Mouse (Mus musculus): ENCODE data around the gene Upk1a. TPM values are rescaled to one million over a fixed set of nuclear protein-coding genes. Genes with fewer than 3 reads are reported as not detected.

The Upk1a gene
- polyA plus RNA-seq, 1 experiment from 2014 or later = 13.0 TPM

GRCm38 (mm10) chr7:30593579-30594509 is 18.8 kb downstream of the Upk1a start:
- H3K4me1 ChIP-seq (ENCODE audit: insufficient read depth, low read length) = peaks cover 9% of the 10 kb centered on the region; the same call in 1 of the 2 replicates
- 75% methylated on average over 10 of the region's 10 CpGs for WGBS
- no peak for ATAC-seq (ENCODE audit: low FRiP score, low TSS enrichment)
- no peaks in the 10 kb centered on the region for H3K36me3 ChIP-seq (ENCODE audit: insufficient read depth, low read length)
- no peak overlapping the region for H3K4me2 ChIP-seq (replicated peaks; ENCODE audit: low read depth, low read length)
- H3K4me3 ChIP-seq (ENCODE audit: low read length) = no peak overlapping the region
- H3K9ac ChIP-seq (replicated peaks; ENCODE audit: low read length) = no peak overlapping the region
- H3K27ac ChIP-seq (ENCODE audit: low read length) = no peak overlapping the region
- H3K9me3 ChIP-seq (ENCODE audit: low read length) = no peaks in the 10 kb centered on the region
- H3K27me3 ChIP-seq (ENCODE audit: insufficient read depth, low read length) = no peaks in the 10 kb centered on the region

GRCm38 (mm10) chr7:30592772-30593423 is 19.7 kb downstream of the Upk1a start:
- WGBS = 45% methylated on average over 5 of the region's 5 CpGs
- Histone ChIP-seq H3K27ac (ENCODE audit: low read length) (no peak overlapping the region), H3K4me2 (replicated peaks; ENCODE audit: low read depth, low read length) (no peak overlapping the region), H3K36me3 (ENCODE audit: insufficient read depth, low read length) (no peaks in the 10 kb centered on the region), H3K9me3 (ENCODE audit: low read length) (no peaks in the 10 kb centered on the region), H3K9ac (replicated peaks; ENCODE audit: low read length) (no peak overlapping the region), H3K27me3 (ENCODE audit: insufficient read depth, low read length) (no peaks in the 10 kb centered on the region), H3K4me3 (ENCODE audit: low read length) (no peak overlapping the region), H3K4me1 (ENCODE audit: insufficient read depth, low read length) (peaks cover 9% of the 10 kb centered on the region; the same call in 1 of the 2 replicates)
- ATAC-seq (ENCODE audit: low FRiP score, low TSS enrichment) = no peak

- H3K27me3 ChIP-seq (ENCODE audit: insufficient read depth, low read length) = no peaks in the 10 kb centered on the region
- 70% methylated on average over 4 of the region's 4 CpGs for WGBS
- H3K4me2 ChIP-seq (replicated peaks; ENCODE audit: low read depth, low read length) = no peak overlapping the region
- no peak overlapping the region for H3K4me3 ChIP-seq (ENCODE audit: low read length)
- no peaks in the 10 kb centered on the region; the same call in 1 of the 2 replicates for H3K36me3 ChIP-seq (ENCODE audit: insufficient read depth, low read length)
- no peak overlapping the region for H3K9ac ChIP-seq (replicated peaks; ENCODE audit: low read length)
- H3K27ac ChIP-seq (ENCODE audit: low read length) = no peak overlapping the region
- no peaks in the 10 kb centered on the region for H3K9me3 ChIP-seq (ENCODE audit: low read length)
- H3K4me1 ChIP-seq (ENCODE audit: insufficient read depth, low read length) = peaks cover 19% of the 10 kb centered on the region
- no peak for ATAC-seq (ENCODE audit: low FRiP score, low TSS enrichment)
Observed at GRCm38 (mm10) chr7:30591605-30591951, 21.1 kb downstream of the Upk1a start.

DNA sequence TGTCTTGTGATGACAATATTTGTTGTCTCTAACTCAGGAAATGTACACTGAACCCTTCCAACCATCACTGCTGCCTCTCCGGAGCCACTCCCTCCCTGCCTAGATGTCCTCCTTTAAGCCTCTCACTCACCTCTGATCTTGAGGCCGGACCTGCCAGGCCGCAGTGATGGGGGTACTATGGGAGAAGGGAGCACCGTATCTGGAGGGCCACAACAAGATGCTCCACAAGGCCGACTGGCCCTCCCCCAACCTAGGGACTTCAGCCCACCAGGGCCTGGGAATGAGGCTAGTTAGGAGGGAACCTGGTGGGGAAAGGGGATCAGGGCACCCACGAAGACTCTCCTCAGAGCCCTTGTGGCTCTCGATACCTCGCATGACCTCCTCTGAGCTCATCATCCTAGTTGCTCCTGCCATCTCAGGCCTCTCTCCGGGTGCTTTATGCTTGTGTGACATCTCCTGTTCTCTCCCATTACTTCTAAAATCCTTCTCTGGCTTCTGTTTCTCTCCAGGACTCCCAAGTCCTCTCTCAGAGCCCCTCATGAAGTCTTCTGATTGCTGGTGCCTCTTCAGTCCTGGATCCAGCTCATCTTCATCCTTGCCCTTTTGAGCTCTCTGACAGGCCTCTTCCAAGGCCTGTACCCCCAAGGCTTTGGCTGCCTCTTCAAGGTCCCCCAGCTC is 21.6 kb downstream of the Upk1a start:
- Histone ChIP-seq H3K27me3 (ENCODE audit: insufficient read depth, low read length) (no peaks in the 10 kb centered on the region), H3K36me3 (ENCODE audit: insufficient read depth, low read length) (peaks cover 5% of the 10 kb centered on the region; the same call in 1 of the 2 replicates), H3K4me1 (ENCODE audit: insufficient read depth, low read length) (peaks cover 23% of the 10 kb centered on the region), H3K4me3 (ENCODE audit: low read length) (no peak overlapping the region), H3K27ac (ENCODE audit: low read length) (no peak overlapping the region), H3K4me2 (replicated peaks; ENCODE audit: low read depth, low read length) (no peak overlapping the region), H3K9ac (replicated peaks; ENCODE audit: low read length) (no peak overlapping the region), H3K9me3 (ENCODE audit: low read length) (no peaks in the 10 kb centered on the region)
- 85% methylated on average over 9 of the region's 9 CpGs for WGBS
- no peak for ATAC-seq (ENCODE audit: low FRiP score, low TSS enrichment)

DNA sequence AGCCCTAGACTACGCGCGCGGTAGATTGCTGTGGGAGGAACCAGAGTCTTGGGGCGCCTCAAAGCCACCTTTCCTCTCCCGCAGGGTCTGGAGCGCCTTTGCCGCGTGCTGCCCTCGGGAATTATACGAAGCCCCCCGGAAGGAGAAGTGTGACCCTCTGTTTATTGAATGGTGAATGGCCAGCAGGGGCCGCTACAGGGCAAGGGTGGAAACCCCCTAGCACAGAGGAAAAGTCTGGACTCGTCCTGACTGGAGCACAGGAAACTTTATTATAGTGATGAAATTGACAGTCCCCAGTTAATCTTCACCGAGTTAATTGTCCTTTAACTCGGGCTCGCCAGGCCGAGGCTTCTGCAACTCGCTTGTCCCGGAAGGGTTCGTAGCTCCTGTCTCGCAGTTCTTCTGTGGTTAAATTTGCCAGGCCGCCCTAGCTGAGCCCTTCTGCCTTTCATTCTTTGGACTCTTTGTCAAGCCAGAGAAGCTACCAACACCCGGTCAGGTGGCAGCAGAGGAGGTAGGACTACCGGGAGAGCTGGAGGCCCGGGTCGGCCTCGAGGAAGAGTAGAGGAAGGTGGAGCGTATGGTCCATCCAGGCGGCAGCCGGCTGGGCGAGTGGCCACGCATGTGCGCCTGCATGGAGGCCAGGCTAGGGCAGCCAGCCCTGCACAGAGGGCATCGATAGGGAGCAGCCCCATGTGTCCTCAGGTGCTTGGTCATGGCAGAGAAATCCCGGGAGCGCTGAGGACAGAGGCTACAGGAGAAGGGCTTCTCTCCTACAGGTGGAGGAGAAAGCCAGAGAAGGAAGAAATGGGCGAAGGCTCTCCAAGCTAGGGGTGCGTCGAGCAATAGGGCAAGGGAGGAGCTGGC is 23.0 kb downstream of the Upk1a start:
- Histone ChIP-seq H3K9me3 (ENCODE audit: low read length) (no peaks in the 10 kb centered on the region), H3K9ac (replicated peaks; ENCODE audit: low read length) (peak overlapping the region; percentile 99), H3K27me3 (ENCODE audit: insufficient read depth, low read length) (no peaks in the 10 kb centered on the region), H3K36me3 (ENCODE audit: insufficient read depth, low read length) (peaks cover 18% of the 10 kb centered on the region), H3K27ac (ENCODE audit: low read length) (peak overlapping the region; percentile 92), H3K4me1 (ENCODE audit: insufficient read depth, low read length) (peaks cover 23% of the 10 kb centered on the region), H3K4me3 (ENCODE audit: low read length) (peak overlapping the region; percentile 99), H3K4me2 (replicated peaks; ENCODE audit: low read depth, low read length) (peak overlapping the region; percentile 90)
- peak; percentile 78 for ATAC-seq (ENCODE audit: low FRiP score, low TSS enrichment)
- 22% methylated on average over 40 of the region's 40 CpGs for WGBS

DNA sequence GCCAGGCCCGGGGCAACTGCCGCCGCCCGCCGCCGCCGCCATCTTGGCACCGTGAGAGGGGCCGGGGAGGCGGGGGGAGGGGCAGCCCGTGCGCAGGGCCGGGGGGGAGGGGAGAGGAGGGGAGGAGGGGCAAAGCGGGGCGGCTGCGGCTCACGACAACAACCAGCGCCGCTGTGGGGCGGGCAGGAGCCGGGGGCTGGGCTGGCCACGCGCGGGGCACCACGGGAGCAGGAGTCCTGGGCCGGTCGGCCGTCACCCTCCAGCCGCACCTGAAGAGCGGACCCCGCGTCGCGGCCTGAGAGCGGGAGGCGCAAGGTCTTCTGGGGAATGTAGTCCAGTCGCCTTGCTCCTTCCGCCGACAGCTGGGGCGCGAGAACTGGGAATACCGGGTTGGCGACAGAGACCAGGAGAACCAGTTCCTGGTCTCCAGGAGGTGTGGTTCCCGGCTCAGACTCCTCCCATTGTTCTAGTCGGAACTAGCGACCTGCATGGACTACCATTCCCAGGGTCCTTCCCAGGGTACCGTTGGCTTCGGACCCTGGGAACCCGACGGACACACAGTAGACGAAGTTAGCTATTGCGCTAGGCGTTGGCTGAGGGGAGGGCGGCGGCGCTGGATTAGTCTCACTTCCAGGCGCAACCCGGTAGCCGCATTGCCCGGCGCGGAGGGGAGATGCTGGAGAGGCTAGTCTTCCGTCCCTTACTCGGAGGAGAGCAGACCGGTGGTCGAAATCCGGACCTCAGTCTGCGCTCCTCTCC is 23.8 kb downstream of the Upk1a start, which contains the start of gene Kmt2b:
Kmt2b (minus strand) TSS at position 51 of the 759 bp plus-strand sequence.
- Histone ChIP-seq H3K9me3 (ENCODE audit: low read length) (no peaks in the 10 kb centered on the region), H3K27ac (ENCODE audit: low read length) (peak within 1 kb of the TSS; percentile 92), H3K4me3 (ENCODE audit: low read length) (peak within 1 kb of the TSS; percentile 99), H3K36me3 (ENCODE audit: insufficient read depth, low read length) (peaks cover 26% of the 10 kb centered on the region), H3K9ac (replicated peaks; ENCODE audit: low read length) (peak within 1 kb of the TSS; percentile 99), H3K4me2 (replicated peaks; ENCODE audit: low read depth, low read length) (peak within 1 kb of the TSS; percentile 90), H3K4me1 (ENCODE audit: insufficient read depth, low read length) (peaks cover 23% of the 10 kb centered on the region), H3K27me3 (ENCODE audit: insufficient read depth, low read length) (no peaks in the 10 kb centered on the region)
- WGBS = 1% methylated on average over 50 of the region's 68 CpGs
- ATAC-seq (ENCODE audit: low FRiP score, low TSS enrichment) = peak; percentile 96

DNA sequence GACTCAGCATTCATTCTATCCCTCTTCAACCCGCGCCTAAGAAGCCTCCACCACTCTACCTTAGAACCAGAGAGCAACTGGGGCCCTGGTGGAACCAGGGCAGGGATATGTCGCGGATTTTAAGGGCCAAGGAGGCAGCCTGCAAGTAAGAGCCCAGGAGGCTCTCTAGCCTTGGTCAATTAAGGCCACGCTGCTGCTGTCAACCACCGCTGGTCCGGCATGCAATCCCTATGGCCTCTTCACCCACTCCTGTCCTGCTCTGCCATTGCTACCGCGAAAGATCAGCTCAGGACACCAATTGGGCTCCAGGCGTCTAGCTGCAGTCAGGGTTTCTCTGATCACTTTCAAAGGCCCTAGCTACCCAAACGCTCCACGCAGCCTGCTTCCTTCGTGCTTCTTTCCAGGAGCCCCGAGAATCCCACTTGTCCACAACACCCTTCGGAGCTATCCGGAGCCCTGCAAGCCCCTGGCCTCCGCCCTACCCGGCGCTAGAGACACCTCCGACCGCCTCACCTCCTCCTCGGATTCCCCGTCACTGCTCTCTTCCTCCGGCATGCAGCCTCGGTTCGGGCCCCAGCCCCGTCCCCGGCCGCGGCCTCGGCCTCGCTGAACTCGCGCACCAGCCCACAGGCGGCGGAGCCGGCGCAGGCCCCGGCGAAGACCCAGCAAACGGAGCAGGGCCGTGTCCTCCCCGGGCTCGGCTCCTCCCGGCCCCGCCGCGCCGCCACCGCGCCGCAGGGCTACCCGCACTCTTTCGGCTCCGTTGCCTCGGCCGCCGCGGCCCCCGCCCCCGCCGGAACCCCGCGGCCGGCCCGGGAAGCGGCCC is 24.6 kb downstream of the Upk1a start:
- Histone ChIP-seq H3K9me3 (ENCODE audit: low read length) (no peaks in the 10 kb centered on the region), H3K27me3 (ENCODE audit: insufficient read depth, low read length) (no peaks in the 10 kb centered on the region), H3K4me1 (ENCODE audit: insufficient read depth, low read length) (peaks cover 23% of the 10 kb centered on the region), H3K4me2 (replicated peaks; ENCODE audit: low read depth, low read length) (peak overlapping the region; percentile 90), H3K9ac (replicated peaks; ENCODE audit: low read length) (peak overlapping the region; percentile 99), H3K27ac (ENCODE audit: low read length) (peak overlapping the region; percentile 92), H3K4me3 (ENCODE audit: low read length) (peak overlapping the region; percentile 99), H3K36me3 (ENCODE audit: insufficient read depth, low read length) (peaks cover 34% of the 10 kb centered on the region)
- WGBS = under 1% methylated on average over 43 of the region's 67 CpGs
- ATAC-seq (ENCODE audit: low FRiP score, low TSS enrichment) = peak; percentile 18; the same call in 1 of the 2 replicates

GRCm38 (mm10) chr7:30586455-30587020 is 26.1 kb downstream of the Upk1a start:
- Histone ChIP-seq H3K4me1 (ENCODE audit: insufficient read depth, low read length) (peaks cover 23% of the 10 kb centered on the region), H3K27me3 (ENCODE audit: insufficient read depth, low read length) (no peaks in the 10 kb centered on the region), H3K9me3 (ENCODE audit: low read length) (no peaks in the 10 kb centered on the region), H3K9ac (replicated peaks; ENCODE audit: low read length) (peak overlapping the region; percentile 99), H3K36me3 (ENCODE audit: insufficient read depth, low read length) (peaks cover 50% of the 10 kb centered on the region), H3K4me2 (replicated peaks; ENCODE audit: low read depth, low read length) (peak overlapping the region; percentile 90; the same call in 1 of the 2 replicates), H3K4me3 (ENCODE audit: low read length) (no peak overlapping the region), H3K27ac (ENCODE audit: low read length) (no peak overlapping the region)
- no peak for ATAC-seq (ENCODE audit: low FRiP score, low TSS enrichment)
- WGBS = 86% methylated on average over 28 of the region's 28 CpGs
